Mouse (Mus musculus) brain, embryonic 14.5 days (tissue): ENCODE data around the gene Cep135.

ENCODE experiments used
- CTCF ChIP-seq: fragments of 200-500 bp; IDR thresholded peaks from 2 replicates; pipeline ENCODE4 v1.5.1; 2012; ENCODE audit warnings: inconsistent platforms, mild to moderate bottlenecking, moderate library complexity, borderline replicate concordance; ENCODE audit not compliant: insufficient read depth, insufficient read length; ENCODE audit errors: extremely low read depth
- POLR2A ChIP-seq: fragments of 200-500 bp; IDR thresholded peaks from 2 replicates; pipeline ENCODE4 v1.6.1; 2012; ENCODE audit warnings: mild to moderate bottlenecking, inconsistent platforms, borderline replicate concordance; ENCODE audit not compliant: poor library complexity, insufficient read depth, insufficient read length, severe bottlenecking; ENCODE audit errors: extremely low read depth

- no peak for TF ChIP-seq CTCF
- no peak for TF ChIP-seq POLR2A
Observed at GRCm38 (mm10) chr5:76687961-76688600, 99.6 kb downstream of the Cep135 start.
